Mouse (Mus musculus) thymus, adult 2 months (tissue): Measurements from ENCODE around the gene Alpl. TPM values are rescaled to one million over a fixed set of nuclear protein-coding genes. Genes with fewer than 3 reads are reported as not detected.

Experiments
- DNase-seq: peaks from one replicate; pipeline ENCODE4 v3.0.0; 2021
- H3K27ac ChIP-seq: fragments of 200-500 bp; 2 replicates; pipeline ENCODE4 v1.5.1; 2012; ENCODE audit warnings: low read length, control low read depth; ENCODE audit not compliant: control insufficient read depth, insufficient read depth
- H3K27me3 ChIP-seq: fragments of 200-500 bp; 2 replicates; pipeline ENCODE4 v1.6.1; 2012; ENCODE audit warnings: mild to moderate bottlenecking, low read length, moderate library complexity, mixed read lengths; ENCODE audit not compliant: control insufficient read depth, insufficient read depth
- H3K36me3 ChIP-seq: fragments of 200-500 bp; 2 replicates; pipeline ENCODE4 v1.6.1; 2012; ENCODE audit warnings: mild to moderate bottlenecking, low read length, moderate library complexity; ENCODE audit not compliant: control insufficient read depth, insufficient read depth
- H3K4me1 ChIP-seq: fragments of 200-500 bp; replicated peaks from 2 replicates; pipeline ENCODE4 v1.6.1; 2012; ENCODE audit warnings: low read length; ENCODE audit not compliant: control insufficient read depth, insufficient read depth
- H3K4me3 ChIP-seq: fragments of 200-500 bp; 2 replicates; pipeline ENCODE4 v1.5.1; 2012; ENCODE audit warnings: mild to moderate bottlenecking, low read length, control low read depth, moderate library complexity; ENCODE audit not compliant: control insufficient read depth, insufficient read depth
- CTCF ChIP-seq: fragments of 200-500 bp; IDR thresholded peaks from 2 replicates; pipeline ENCODE4 v1.5.1; 2012; ENCODE audit warnings: mild to moderate bottlenecking, control low read depth, low read length, moderate library complexity, borderline replicate concordance; ENCODE audit not compliant: control insufficient read depth, poor library complexity, insufficient read depth; ENCODE audit errors: extremely low read depth
- POLR2A ChIP-seq: fragments of 200-500 bp; IDR thresholded peaks from 2 replicates; pipeline ENCODE4 v1.6.1; 2012; ENCODE audit warnings: mild to moderate bottlenecking, low read length, control low read depth, moderate library complexity; ENCODE audit not compliant: control insufficient read depth, poor library complexity, insufficient read depth; ENCODE audit errors: extremely low read depth
- WGBS: fragments of 180-500 bp; shearing (Covaris S2); methylation state at CpG from one replicate; pipeline ENCODE4 v1.1.7; 2018; 5-methylcytosine and 5-hydroxymethylcytosine counted together
- polyA plus RNA-seq: library from polyadenylated mRNA; depleted of rRNA; stranded (reverse); fragments of >200 nt; gene quantifications from 2 replicates; pipeline ENCODE4 v1.2.3, GENCODE M21; 2012

The Alpl gene
- polyA plus RNA-seq, 1 experiment = 5.1 TPM

DNA sequence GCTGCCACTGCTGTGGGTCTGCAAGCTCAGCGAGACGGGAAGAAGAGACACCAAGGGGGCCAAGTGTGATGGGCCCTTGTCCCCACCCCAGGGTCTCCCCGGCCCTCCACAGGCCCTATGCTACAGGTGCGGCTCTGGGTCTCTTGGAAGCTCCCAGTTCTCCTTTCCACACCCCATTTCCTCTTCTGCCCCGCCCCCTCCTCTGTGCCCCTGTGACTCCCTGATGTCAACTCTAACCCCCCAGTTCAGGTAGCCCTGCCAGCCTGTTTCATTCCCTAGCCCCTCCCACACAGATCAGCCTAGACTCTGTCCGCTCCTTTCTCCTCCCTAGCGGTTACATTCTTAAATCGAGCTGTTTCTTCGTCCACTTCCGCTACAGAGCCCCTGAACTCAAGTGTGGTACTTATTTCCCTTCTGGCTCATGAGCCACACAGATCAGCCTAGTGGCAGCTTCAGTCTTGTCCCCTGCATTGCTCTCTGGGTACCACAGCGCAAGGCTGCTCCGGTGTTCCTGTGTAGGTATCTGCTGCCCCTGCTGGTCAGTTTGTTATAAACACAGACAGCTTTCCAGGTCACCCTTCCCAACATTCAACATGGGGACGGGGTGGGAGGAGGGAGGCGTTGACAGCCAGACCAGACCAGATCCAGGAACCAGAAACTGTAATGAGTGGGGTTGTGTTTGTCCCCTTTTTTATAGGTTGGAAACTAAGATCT, 39.6 kb upstream of the Alpl start:
- 0 out of 2 replicates have a peak, but pooled peaks cover 4% of the 10 kb centered on the region for H3K4me1 ChIP-seq
- 19% methylated on average over 14 of the region's 14 CpGs for WGBS
- peak; percentile 57; the same call in 1 of the 2 replicates for TF ChIP-seq CTCF
- TF ChIP-seq POLR2A = no peak
- DNase-seq = peak; percentile 67
- H3K27ac ChIP-seq = no peak overlapping the region
- H3K4me3 ChIP-seq = no peak overlapping the region
- no peaks in the 10 kb centered on the region for H3K27me3 ChIP-seq
- H3K36me3 ChIP-seq = no peaks in the 10 kb centered on the region

DNA sequence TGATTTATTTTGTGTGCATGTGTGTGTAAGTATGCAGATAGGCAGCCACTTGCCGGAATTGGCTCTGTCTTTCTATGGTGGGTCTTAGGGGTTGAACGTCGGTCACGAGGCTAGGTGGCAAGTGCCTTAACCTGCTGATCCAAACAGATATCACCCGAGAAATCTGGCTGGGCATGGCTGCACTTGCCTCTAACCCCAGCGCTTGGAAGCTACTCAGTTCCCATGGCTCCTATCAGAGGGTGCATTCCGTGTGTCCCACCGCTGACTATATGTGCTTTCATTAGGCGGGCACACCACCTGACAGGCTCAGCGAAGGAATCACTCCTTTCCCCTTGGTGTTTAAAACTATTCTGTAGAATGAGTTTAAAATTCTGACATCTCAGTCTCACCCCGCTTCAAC, 35.4 kb upstream of the Alpl start:
- H3K27me3 ChIP-seq = no peaks in the 10 kb centered on the region
- TF ChIP-seq POLR2A (no peak), CTCF (no peak)
- WGBS = 90% methylated on average over 11 of the region's 11 CpGs
- no peak overlapping the region for H3K4me3 ChIP-seq
- 0 out of 2 replicates have a peak, but pooled peaks cover 4% of the 10 kb centered on the region for H3K4me1 ChIP-seq
- no peak overlapping the region for H3K27ac ChIP-seq
- H3K36me3 ChIP-seq = no peaks in the 10 kb centered on the region
- DNase-seq = no peak

DNA sequence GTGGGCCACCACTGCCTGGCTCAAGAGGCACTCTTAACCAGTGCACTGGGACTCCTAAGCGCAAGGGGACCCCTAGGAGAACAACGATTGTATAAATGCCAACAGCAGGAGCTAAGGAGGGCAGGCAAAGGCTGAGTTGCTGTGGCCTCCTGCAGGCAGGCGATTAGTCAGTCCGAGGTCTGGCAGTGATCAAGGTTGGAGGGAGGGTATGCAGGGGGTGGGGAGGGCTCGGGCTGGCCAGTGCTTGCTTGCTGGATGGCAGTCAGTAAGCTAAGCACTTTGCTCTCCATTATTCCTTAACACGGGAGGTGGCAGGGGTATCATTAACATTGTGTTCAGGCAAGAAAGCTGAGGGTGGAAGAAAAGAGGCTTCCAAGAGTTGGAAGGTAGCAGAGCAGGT, 34.2 kb upstream of the Alpl start:
- H3K4me1 ChIP-seq = no peaks in the 10 kb centered on the region

DNA sequence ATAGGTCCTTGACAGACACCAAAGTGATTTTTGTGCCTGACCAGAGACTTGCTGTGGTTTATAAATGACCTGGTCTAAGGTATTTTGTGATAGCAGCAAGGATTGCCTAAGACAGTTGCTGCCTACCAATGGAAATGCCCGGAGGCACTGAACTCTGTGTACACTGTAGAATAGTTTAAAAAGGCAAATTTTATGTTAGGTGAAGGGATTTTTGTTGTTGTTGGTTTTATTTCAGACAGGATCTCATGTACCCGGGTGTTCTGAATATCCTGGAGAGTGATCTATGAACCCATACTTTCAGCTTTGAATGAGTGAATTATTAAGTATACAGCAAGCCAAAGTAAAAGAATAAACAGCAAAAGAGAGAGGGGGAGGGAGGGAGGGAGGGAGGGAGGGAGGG, 28.7 kb upstream of the Alpl start:
- DNase-seq = no peak
- Histone ChIP-seq H3K36me3 (no peaks in the 10 kb centered on the region), H3K4me1 (no peaks in the 10 kb centered on the region), H3K27me3 (no peaks in the 10 kb centered on the region), H3K4me3 (no peak overlapping the region), H3K27ac (no peak overlapping the region)
- TF ChIP-seq POLR2A (no peak), CTCF (no peak)
- WGBS = 91% methylated on average over 2 of the region's 2 CpGs

More for the DNA sequence above, 34.2 kb upstream of the Alpl start:
- no peak for TF ChIP-seq POLR2A
- no peak for TF ChIP-seq CTCF
- Histone ChIP-seq H3K27ac (no peak overlapping the region), H3K4me3 (no peak overlapping the region), H3K36me3 (no peaks in the 10 kb centered on the region), H3K27me3 (no peaks in the 10 kb centered on the region)
- 48% methylated on average over 6 of the region's 6 CpGs for WGBS
- DNase-seq = no peak

DNA sequence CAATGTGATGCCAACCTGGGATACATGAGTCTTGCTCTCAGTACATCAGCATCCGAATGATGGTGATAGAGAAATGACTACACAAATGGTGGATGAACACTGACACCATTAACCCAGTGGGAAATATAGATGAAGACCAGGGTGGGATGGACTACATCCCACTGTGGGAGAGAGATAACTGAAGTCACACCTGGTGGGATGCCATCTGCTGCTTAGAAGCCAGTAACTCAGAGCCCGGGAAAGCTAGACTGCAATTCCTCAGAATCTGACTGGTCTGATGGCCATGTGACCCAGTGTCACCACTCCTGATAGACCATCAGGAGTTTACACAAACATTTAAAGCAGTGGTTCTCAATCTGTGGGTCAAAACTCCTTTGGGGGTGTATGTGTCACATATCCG, 27.4 kb upstream of the Alpl start:
- H3K4me1 ChIP-seq = no peaks in the 10 kb centered on the region
- no peaks in the 10 kb centered on the region for H3K27me3 ChIP-seq
- DNase-seq = no peak
- 94% methylated on average over 3 of the region's 3 CpGs for WGBS
- H3K36me3 ChIP-seq = no peaks in the 10 kb centered on the region
- H3K27ac ChIP-seq = no peak overlapping the region
- H3K4me3 ChIP-seq = no peak overlapping the region
- TF ChIP-seq CTCF (no peak), POLR2A (no peak)

DNA sequence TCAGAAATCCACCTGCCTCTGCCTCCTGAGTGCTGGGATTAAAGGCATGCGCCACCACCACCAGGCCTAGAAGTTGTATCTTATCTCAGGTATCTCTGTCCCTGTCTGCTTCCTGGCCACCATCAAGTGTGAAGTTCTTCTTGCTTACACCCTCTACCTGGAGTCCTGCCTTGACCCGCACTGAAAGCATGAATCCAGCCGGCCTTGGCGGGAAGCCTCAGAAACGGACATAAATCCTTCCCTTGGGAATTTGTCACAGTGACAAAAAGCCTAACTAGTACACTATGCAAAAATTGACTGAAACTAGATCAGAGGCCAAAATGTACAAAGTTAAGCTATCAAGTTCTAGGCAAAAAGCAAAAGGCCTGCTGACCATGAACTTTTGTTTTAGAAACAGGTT, 26.4 kb upstream of the Alpl start:
- Histone ChIP-seq H3K27ac (no peak overlapping the region), H3K4me1 (no peaks in the 10 kb centered on the region), H3K27me3 (no peaks in the 10 kb centered on the region), H3K36me3 (no peaks in the 10 kb centered on the region), H3K4me3 (no peak overlapping the region)
- DNase-seq = no peak
- no peak for TF ChIP-seq CTCF
- no peak for TF ChIP-seq POLR2A
- 94% methylated on average over 5 of the region's 5 CpGs for WGBS
